Mouse (Mus musculus): Measurements from ENCODE around the gene Ttc7. TPM values are rescaled to one million over a fixed set of nuclear protein-coding genes. Genes with fewer than 3 reads are reported as not detected.
A peak's percentile ranks its signal among the peaks of the same experiment; 100 is the strongest.

Ttc7 gene
- polyA plus RNA-seq, 1 experiment from 2014 or later = 5.7 TPM

- no peak overlapping the region for H3K4me2 ChIP-seq
- no peaks in the 10 kb centered on the region for H3K27me3 ChIP-seq
- no peak overlapping the region for H3K9ac ChIP-seq
- ATAC-seq (ENCODE audit: low FRiP score) = no peak
- H3K27ac ChIP-seq = no peak overlapping the region
- WGBS = 84% methylated on average over 8 of the region's 8 CpGs
- no peaks in the 10 kb centered on the region for H3K4me1 ChIP-seq (replicated peaks)
- peaks cover 6% of the 10 kb centered on the region; the same call in 1 of the 2 replicates for H3K36me3 ChIP-seq
- H3K4me3 ChIP-seq = no peak overlapping the region
- no peaks in the 10 kb centered on the region for H3K9me3 ChIP-seq
Observed at GRCm38 (mm10) chr17:87306746-87307145, 24.1 kb downstream of the Ttc7 start.

DNA sequence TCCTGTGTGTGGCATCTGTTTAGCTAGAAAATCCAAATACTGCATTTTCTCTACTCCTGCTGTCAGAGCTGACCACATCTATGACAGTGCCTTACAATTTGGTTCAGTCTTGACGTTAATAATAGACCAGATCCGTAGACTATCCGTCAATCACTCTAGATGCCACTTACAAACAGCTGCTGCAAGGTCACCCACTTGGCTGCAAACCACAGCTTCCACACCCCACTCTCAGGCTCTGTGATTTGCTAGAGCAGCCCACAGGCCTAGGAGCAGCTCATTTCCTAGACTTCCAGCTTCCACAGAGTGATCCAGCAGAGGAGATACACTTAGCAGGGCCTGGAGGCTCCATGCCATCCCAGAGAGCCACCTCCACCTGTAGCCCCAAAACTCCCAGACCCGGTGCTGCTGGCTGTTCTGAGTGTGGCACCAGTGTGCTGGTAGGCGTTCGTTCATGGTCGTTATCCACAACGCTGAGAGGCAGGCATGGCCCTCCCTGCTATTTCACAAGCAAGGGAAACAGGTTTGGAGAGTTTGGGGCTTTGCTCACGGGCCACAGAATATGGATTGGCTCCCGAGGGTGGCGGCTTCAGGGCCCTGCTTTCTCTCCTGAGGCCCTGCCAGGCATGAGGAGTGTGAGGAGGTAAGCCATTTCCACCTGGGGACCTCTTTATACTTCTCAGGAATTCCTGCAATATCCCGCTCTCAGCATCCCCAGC lies 26.5 kb downstream of the Ttc7 start:
- no peaks in the 10 kb centered on the region for H3K27me3 ChIP-seq
- peaks cover 14% of the 10 kb centered on the region for H3K4me1 ChIP-seq (replicated peaks)
- 82% methylated on average over 12 of the region's 12 CpGs for WGBS
- no peak overlapping the region for H3K9ac ChIP-seq
- no peaks in the 10 kb centered on the region for H3K9me3 ChIP-seq
- H3K27ac ChIP-seq = no peak overlapping the region
- H3K4me2 ChIP-seq = no peak overlapping the region
- no peak for ATAC-seq (ENCODE audit: low FRiP score)
- no peak overlapping the region for H3K4me3 ChIP-seq
- peaks cover 6% of the 10 kb centered on the region; the same call in 1 of the 2 replicates for H3K36me3 ChIP-seq

DNA sequence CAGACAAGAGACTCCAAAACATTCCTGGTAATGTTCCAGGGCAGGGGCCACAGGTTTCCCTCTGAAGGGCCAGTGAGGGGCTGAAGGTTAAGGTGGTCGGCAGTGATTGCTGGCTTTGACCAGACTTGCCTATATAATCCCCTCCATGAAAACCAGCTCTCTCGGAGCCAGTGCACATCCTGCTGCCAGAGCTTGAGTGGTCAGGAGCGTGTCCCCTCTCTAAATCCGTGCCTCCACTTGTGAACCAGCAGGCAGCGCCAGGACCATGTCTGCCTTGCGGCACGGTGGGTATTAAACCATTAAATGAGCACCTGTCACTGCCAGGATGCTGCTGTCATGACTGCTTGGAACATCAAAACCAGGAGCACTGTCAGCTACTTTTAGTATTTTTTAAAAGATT lies 27.8 kb downstream of the Ttc7 start:
- WGBS = 89% methylated on average over 7 of the region's 7 CpGs

GRCm38 (mm10) chr17:87312351-87312750 lies 29.7 kb downstream of the Ttc7 start:
- Histone ChIP-seq H3K36me3 (peaks cover 6% of the 10 kb centered on the region; the same call in 1 of the 2 replicates), H3K27ac (no peak overlapping the region), H3K4me2 (no peak overlapping the region), H3K27me3 (no peaks in the 10 kb centered on the region), H3K9me3 (no peaks in the 10 kb centered on the region), H3K4me1 (replicated peaks) (peaks cover 25% of the 10 kb centered on the region), H3K9ac (no peak overlapping the region), H3K4me3 (no peak overlapping the region)
- ATAC-seq (ENCODE audit: low FRiP score) = no peak
- WGBS = 39% methylated on average over 12 of the region's 12 CpGs

More for the DNA sequence above, 27.8 kb downstream of the Ttc7 start:
- Histone ChIP-seq H3K27ac (no peak overlapping the region), H3K27me3 (no peaks in the 10 kb centered on the region), H3K4me2 (no peak overlapping the region), H3K4me3 (no peak overlapping the region), H3K36me3 (peaks cover 6% of the 10 kb centered on the region; the same call in 1 of the 2 replicates), H3K4me1 (replicated peaks) (peaks cover 22% of the 10 kb centered on the region), H3K9ac (no peak overlapping the region), H3K9me3 (no peaks in the 10 kb centered on the region)
- ATAC-seq (ENCODE audit: low FRiP score) = no peak

GRCm38 (mm10) chr17:87312924-87313870 lies 30.5 kb downstream of the Ttc7 start:
- H3K9ac ChIP-seq = 0 out of 2 replicates have a peak overlapping the region, but pooled peaks have one; percentile 2
- no peak overlapping the region for H3K27ac ChIP-seq
- no peak overlapping the region for H3K4me2 ChIP-seq
- H3K27me3 ChIP-seq = no peaks in the 10 kb centered on the region
- peaks cover 6% of the 10 kb centered on the region; the same call in 1 of the 2 replicates for H3K36me3 ChIP-seq
- 64% methylated on average over 18 of the region's 18 CpGs for WGBS
- no peak for ATAC-seq (ENCODE audit: low FRiP score)
- H3K9me3 ChIP-seq = no peaks in the 10 kb centered on the region
- no peak overlapping the region for H3K4me3 ChIP-seq
- peaks cover 31% of the 10 kb centered on the region for H3K4me1 ChIP-seq (replicated peaks)

DNA sequence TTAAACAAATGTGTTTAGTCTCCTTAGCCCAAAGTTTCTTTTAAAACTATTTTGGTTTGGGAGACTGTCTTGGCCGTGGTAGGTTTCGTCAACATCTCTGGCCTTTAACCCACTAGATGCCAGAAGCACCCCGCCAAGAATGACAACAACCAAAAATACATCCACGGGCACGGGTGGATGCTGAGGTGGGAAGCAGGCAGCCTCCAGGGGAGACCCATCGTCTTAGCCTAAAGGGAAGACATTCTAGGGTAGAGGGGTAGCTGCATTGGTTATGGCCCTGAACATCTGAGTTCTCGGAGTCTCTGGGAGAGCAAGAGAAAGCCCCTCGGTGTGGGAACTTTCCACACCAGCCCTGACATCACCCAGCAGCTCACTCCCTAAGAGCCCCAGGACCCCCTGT lies 31.4 kb downstream of the Ttc7 start:
- Histone ChIP-seq H3K27ac (no peak overlapping the region), H3K27me3 (no peaks in the 10 kb centered on the region), H3K4me2 (no peak overlapping the region), H3K9me3 (no peaks in the 10 kb centered on the region), H3K9ac (no peak overlapping the region), H3K4me3 (no peak overlapping the region), H3K36me3 (peaks cover 5% of the 10 kb centered on the region; the same call in 1 of the 2 replicates), H3K4me1 (replicated peaks) (peaks cover 31% of the 10 kb centered on the region)
- no peak for ATAC-seq (ENCODE audit: low FRiP score)
- 87% methylated on average over 8 of the region's 8 CpGs for WGBS

- H3K9ac ChIP-seq = no peak overlapping the region
- no peaks in the 10 kb centered on the region for H3K9me3 ChIP-seq
- ATAC-seq (ENCODE audit: low FRiP score) = peak; percentile 53
- no peak overlapping the region for H3K4me2 ChIP-seq
- H3K4me3 ChIP-seq = no peak overlapping the region
- H3K36me3 ChIP-seq = peaks cover 1% of the 10 kb centered on the region; the same call in 1 of the 2 replicates
- H3K4me1 ChIP-seq (replicated peaks) = peaks cover 31% of the 10 kb centered on the region
- H3K27me3 ChIP-seq = no peaks in the 10 kb centered on the region
- WGBS = 59% methylated on average over 5 of the region's 5 CpGs
- H3K27ac ChIP-seq = no peak overlapping the region
Observed at GRCm38 (mm10) chr17:87314530-87314946, 31.9 kb downstream of the Ttc7 start.

DNA sequence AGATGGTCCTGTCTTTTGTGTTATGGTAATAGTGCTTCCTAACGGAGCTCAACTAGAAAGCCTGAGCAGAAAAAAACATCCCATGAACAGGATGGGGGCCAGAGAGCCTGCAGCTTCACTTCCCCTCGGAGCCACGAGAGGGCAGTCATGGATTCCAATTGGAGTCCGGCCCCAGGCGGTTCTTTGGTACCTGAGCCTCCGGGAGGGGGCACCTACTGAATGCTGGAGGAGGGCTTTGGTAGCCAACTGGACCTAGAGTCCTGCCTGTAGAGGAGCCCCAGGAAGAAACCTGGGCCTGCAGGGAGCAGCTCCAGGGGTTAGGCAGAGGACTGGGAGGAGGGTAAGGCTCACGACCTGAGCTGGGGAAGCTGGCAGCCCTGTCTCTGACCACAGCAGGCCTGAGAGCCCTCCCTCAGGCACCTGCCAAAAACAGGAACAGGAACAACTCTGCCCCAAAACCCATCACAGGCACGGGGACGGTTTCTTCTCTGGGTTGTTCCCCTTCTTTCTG lies 32.4 kb downstream of the Ttc7 start:
- H3K27ac ChIP-seq = no peak overlapping the region
- no peak overlapping the region for H3K4me2 ChIP-seq
- H3K4me1 ChIP-seq (replicated peaks) = peaks cover 31% of the 10 kb centered on the region
- H3K4me3 ChIP-seq = no peak overlapping the region
- no peaks in the 10 kb centered on the region for H3K9me3 ChIP-seq
- H3K36me3 ChIP-seq = no peaks in the 10 kb centered on the region
- peak; percentile 70 for ATAC-seq (ENCODE audit: low FRiP score)
- WGBS = 8% methylated on average over 9 of the region's 9 CpGs
- H3K27me3 ChIP-seq = no peaks in the 10 kb centered on the region
- no peak overlapping the region for H3K9ac ChIP-seq

DNA sequence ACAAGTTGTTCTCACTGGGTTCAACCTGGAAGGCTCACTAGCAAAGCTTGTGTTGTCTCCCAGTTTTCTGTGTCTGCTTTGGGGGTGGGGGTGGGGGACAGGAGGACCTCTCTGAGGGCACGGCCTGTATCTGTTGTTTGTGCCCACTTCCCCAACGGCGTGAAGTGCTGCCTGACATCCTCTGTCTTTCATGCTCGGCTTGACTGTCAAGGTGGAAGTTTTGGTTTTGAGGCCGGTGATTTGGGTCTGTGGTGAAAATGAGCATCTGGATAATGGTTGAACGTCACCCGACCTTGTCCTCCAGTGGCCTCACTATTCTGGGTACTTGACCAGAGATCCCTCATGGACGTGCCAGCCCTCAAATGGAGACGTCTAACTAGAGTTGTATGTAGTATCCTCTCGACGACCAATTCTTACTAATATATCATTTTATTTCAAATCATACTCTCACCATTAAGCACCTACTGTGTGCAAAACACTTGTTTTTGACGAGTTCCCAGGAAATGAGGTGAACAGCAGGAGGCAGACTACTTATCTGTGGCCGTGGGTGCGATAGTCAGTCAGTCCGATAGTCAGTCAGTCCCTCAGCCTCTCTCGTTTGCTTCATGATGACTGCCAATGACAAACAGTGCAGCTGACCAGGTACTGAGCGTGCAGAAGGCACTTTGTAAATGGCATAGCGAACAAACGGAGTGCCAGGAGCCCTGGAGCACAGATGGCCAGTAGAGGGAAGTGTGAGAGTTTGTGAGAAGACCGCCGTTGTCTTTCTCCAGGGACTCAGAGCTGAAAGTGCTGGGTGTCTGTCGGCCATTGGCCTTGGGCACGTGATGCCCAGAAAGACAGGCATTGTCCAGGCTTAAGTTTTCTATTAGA lies 33.4 kb downstream of the Ttc7 start:
- H3K27ac ChIP-seq = no peak overlapping the region
- WGBS = 80% methylated on average over 23 of the region's 23 CpGs
- H3K27me3 ChIP-seq = no peaks in the 10 kb centered on the region
- H3K9me3 ChIP-seq = no peaks in the 10 kb centered on the region
- no peak overlapping the region for H3K4me3 ChIP-seq
- no peak for ATAC-seq (ENCODE audit: low FRiP score)
- H3K36me3 ChIP-seq = no peaks in the 10 kb centered on the region
- peaks cover 31% of the 10 kb centered on the region for H3K4me1 ChIP-seq (replicated peaks)
- H3K9ac ChIP-seq = no peak overlapping the region
- no peak overlapping the region for H3K4me2 ChIP-seq

DNA sequence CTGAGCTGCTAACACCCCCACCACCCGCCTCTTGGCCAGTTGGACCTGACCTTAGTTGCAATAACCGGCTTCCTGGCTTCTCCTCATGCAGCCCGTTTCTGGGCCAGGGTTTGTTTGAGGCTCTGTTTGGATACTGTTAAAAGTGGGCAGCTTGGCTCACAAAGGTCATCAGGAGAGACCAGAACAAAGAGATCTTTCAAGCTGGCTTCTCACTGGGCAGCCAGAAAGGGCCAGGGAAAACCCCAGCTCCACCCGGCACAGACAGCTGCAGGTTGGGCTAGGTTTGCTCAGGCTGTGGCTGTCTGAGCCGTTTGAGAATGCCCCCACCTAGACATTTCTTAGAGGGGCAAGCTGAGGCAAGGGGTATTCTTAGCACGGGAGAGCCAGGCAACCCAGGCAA lies 34.6 kb downstream of the Ttc7 start:
- Histone ChIP-seq H3K9ac (no peak overlapping the region), H3K9me3 (0 out of 2 replicates have a peak, but pooled peaks cover 6% of the 10 kb centered on the region), H3K27ac (no peak overlapping the region), H3K36me3 (0 out of 2 replicates have a peak, but pooled peaks cover under 1% of the 10 kb centered on the region), H3K4me2 (no peak overlapping the region), H3K4me1 (replicated peaks) (peaks cover 27% of the 10 kb centered on the region), H3K27me3 (no peaks in the 10 kb centered on the region), H3K4me3 (no peak overlapping the region)
- no peak for ATAC-seq (ENCODE audit: low FRiP score)
- 32% methylated on average over 6 of the region's 6 CpGs for WGBS

DNA sequence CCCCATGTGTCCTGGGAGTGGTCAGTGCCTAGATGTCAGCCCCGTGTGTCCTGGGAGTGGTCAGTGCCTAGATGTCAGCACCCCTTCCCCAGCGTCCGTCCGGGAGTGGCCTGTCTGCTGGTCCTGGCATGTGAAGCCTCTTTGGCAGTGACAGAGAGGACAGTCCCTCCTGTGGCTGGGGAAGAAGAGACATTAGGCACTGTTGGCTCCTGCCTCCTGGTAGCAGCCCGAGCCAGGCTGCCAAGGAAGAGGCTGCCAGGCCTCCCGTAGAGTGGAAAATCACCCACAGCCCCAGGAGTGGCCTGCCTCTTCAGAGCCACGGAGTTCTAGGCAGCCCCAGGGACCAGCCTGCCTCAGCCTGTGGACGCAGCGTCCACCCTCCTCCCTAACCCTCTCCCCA lies 35.3 kb downstream of the Ttc7 start:
- no peak overlapping the region for H3K27ac ChIP-seq
- H3K9me3 ChIP-seq = 0 out of 2 replicates have a peak, but pooled peaks cover 6% of the 10 kb centered on the region
- no peak overlapping the region for H3K4me2 ChIP-seq
- no peak overlapping the region for H3K9ac ChIP-seq
- 0 out of 2 replicates have a peak, but pooled peaks cover 7% of the 10 kb centered on the region for H3K36me3 ChIP-seq
- H3K4me3 ChIP-seq = no peak overlapping the region
- WGBS = 67% methylated on average over 9 of the region's 9 CpGs
- H3K4me1 ChIP-seq (replicated peaks) = peaks cover 24% of the 10 kb centered on the region
- H3K27me3 ChIP-seq = no peaks in the 10 kb centered on the region
- ATAC-seq (ENCODE audit: low FRiP score) = no peak

Measured in hindbrain, embryonic 13.5 days (tissue).